Mouse (Mus musculus) limb, embryonic 13.5 days (tissue): ENCODE data around the gene Gm13279. TPM values are rescaled to one million over a fixed set of nuclear protein-coding genes. Genes with fewer than 3 reads are reported as not detected.

Source experiments
- polyA plus RNA-seq: library from polyadenylated mRNA; unstranded; fragments of >200 nt; fragmentation: Nextera tagmentation; extraction: Ambion mirVana; gene quantifications from 2 replicates; pipeline ENCODE4 v1.2.1, GENCODE M21; 2015

Gm13279 gene
- polyA plus RNA-seq, 1 experiment from 2014 or later: not detected

Other genes starting within 250 kb of the Gm13279 start
- not detected in 2 replicates for gene Ifna15, start 239.2 kb upstream of the Gm13279 start, polyA plus RNA-seq
- not detected in 2 replicates for gene Ifna14, start 225.6 kb upstream of the Gm13279 start, polyA plus RNA-seq
- not detected in 2 replicates for gene Ifna9, start 205.0 kb upstream of the Gm13279 start, polyA plus RNA-seq
- not detected in 2 replicates for gene Ifna12, start 194.0 kb upstream of the Gm13279 start, polyA plus RNA-seq
- gene C87499, start 163.0 kb upstream of the Gm13279 start, polyA plus RNA-seq: not detected in 2 replicates
- gene Ifna13, start 152.9 kb upstream of the Gm13279 start, polyA plus RNA-seq: not detected in 2 replicates
- gene Ifna16, start 120.5 kb upstream of the Gm13279 start, polyA plus RNA-seq: not detected in 2 replicates
- not detected in 2 replicates for gene Ifna2, start 113.5 kb upstream of the Gm13279 start, polyA plus RNA-seq
- gene Ifnab, start 106.0 kb upstream of the Gm13279 start, polyA plus RNA-seq: not detected in 2 replicates
- gene Gm26566, start 75.6 kb upstream of the Gm13279 start, polyA plus RNA-seq: 1.0 and 1.1 TPM in 2 replicates
- gene Klhl9, start 74.9 kb upstream of the Gm13279 start, polyA plus RNA-seq: 123 and 130 TPM in 2 replicates
- not detected in 2 replicates for gene Gm13271, start 42.5 kb upstream of the Gm13279 start, polyA plus RNA-seq
- 0.34 and 0.45 TPM in 2 replicates for gene Gm13283, start 37.3 kb upstream of the Gm13279 start, polyA plus RNA-seq
- 0.46 and 0.59 TPM in 2 replicates for gene Gm13290, start 23.6 kb upstream of the Gm13279 start, polyA plus RNA-seq
- not detected in 2 replicates for gene Gm13289, start 20.5 kb upstream of the Gm13279 start, polyA plus RNA-seq
- gene Gm13272, start 17.5 kb upstream of the Gm13279 start, polyA plus RNA-seq: not detected in 2 replicates
- gene Ifnz, start 15.3 kb upstream of the Gm13279 start, polyA plus RNA-seq: 0.27 and 0.41 TPM in 2 replicates
- not detected in 2 replicates for gene Gm13276, start 11.7 kb upstream of the Gm13279 start, polyA plus RNA-seq
- not detected in 2 replicates for gene Gm13277, start 8.8 kb upstream of the Gm13279 start, polyA plus RNA-seq
- not detected in 2 replicates for gene Gm13278, start 5.8 kb upstream of the Gm13279 start, polyA plus RNA-seq
- gene Gm13275, start 2.9 kb upstream of the Gm13279 start, polyA plus RNA-seq: not detected in 2 replicates
- 0.76 and 1.0 TPM in 2 replicates for gene Gm13285, start 2.3 kb downstream of the Gm13279 start, polyA plus RNA-seq
- gene Gm13287, start 5.9 kb downstream of the Gm13279 start, polyA plus RNA-seq: not detected in 2 replicates
- gene Gm13288, start 8.1 kb downstream of the Gm13279 start, polyA plus RNA-seq: not detected in 2 replicates
- not detected in 2 replicates for gene Ifna7, start 18.8 kb downstream of the Gm13279 start, polyA plus RNA-seq
- gene Ifna11, start 22.6 kb downstream of the Gm13279 start, polyA plus RNA-seq: not detected in 2 replicates
- not detected in 2 replicates for gene Ifna6, start 30.0 kb downstream of the Gm13279 start, polyA plus RNA-seq
- not detected in 2 replicates for gene Ifna5, start 38.1 kb downstream of the Gm13279 start, polyA plus RNA-seq
- not detected in 2 replicates for gene Ifna4, start 44.5 kb downstream of the Gm13279 start, polyA plus RNA-seq
- gene Ifna1, start 52.7 kb downstream of the Gm13279 start, polyA plus RNA-seq: not detected in 2 replicates
- gene Ifne, start 82.8 kb downstream of the Gm13279 start, polyA plus RNA-seq: not detected in 2 replicates